Mouse (Mus musculus) cortical plate, adult 2 months (tissue): ENCODE measurements around the gene Tmub2.

Experiments
- CTCF ChIP-seq: fragments of 200-500 bp; IDR thresholded peaks from 2 replicates; pipeline ENCODE4 v1.5.1; 2011; ENCODE audit warnings: mild to moderate bottlenecking, control low read depth, low read length; ENCODE audit not compliant: insufficient read depth; ENCODE audit errors: extremely low read depth
- POLR2A ChIP-seq: fragments of 200-500 bp; IDR thresholded peaks from 2 replicates; pipeline ENCODE4 v1.6.1; 2011; ENCODE audit warnings: mild to moderate bottlenecking, low read length, control low read depth; ENCODE audit not compliant: insufficient read depth; ENCODE audit errors: extremely low read depth

DNA sequence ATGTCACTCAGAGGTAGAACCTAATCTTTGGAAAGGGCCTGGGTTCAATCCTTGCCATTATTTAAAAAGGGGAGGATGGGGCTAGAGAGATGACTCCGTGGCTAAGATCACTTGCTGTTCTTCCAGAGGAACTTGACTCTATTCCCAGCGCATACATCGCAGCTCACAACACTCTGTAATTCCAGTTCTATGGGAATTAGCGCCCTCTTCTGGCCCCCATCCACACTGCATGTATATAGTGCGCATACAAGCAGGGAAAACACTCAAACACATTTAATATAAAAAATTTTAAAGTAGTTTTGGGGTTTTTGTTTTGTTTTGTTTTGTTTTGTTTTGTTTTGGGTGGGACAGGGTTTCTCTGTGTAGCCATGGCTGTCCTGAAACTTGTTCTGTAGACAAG is 42.9 kb upstream of the Tmub2 start:
- no peak for TF ChIP-seq CTCF
- no peak for TF ChIP-seq POLR2A
